Mouse (Mus musculus): ENCODE measurements around the gene Zfp507. TPM values are rescaled to one million over a fixed set of nuclear protein-coding genes. Genes with fewer than 3 reads are reported as not detected.
A peak's percentile ranks its signal among the peaks of the same experiment; 100 is the strongest.

Gene Zfp507
- polyA plus RNA-seq, 1 experiment from 2014 or later: 17.5 TPM

DNA sequence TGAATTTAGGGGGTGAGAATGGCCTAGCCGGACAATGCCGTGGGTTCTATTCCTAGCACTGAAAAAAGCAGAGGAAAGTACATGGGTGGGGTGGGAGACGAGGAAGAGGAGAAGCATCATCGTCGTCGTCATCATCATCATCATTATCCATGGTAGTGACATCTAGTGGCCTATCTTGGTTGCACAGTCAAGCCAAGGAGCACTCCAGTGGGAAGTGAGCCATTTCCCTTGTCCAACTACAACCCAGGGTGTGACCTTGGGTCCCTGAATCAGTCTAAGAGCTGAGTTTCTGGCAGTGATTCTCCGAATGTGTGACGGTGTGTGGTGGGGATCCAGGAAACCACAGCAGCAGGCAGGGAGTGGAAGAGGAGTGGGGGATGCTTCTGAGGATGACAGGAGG, 7.9 kb upstream of the Zfp507 start:
- no peaks in the 10 kb centered on the region for H3K27me3 ChIP-seq (ENCODE audit: poor library complexity, severe bottlenecking)
- H3K4me1 ChIP-seq: no peaks in the 10 kb centered on the region
- 62% methylated on average over 8 of the region's 8 CpGs for WGBS
- no peak overlapping the region for H3K27ac ChIP-seq
- H3K4me3 ChIP-seq: no peak overlapping the region
- H3K9me3 ChIP-seq: no peaks in the 10 kb centered on the region
- DNase-seq (ENCODE audit: extremely low spot score, low spot score): no peak
- H3K36me3 ChIP-seq (replicated peaks): no peaks in the 10 kb centered on the region

DNA sequence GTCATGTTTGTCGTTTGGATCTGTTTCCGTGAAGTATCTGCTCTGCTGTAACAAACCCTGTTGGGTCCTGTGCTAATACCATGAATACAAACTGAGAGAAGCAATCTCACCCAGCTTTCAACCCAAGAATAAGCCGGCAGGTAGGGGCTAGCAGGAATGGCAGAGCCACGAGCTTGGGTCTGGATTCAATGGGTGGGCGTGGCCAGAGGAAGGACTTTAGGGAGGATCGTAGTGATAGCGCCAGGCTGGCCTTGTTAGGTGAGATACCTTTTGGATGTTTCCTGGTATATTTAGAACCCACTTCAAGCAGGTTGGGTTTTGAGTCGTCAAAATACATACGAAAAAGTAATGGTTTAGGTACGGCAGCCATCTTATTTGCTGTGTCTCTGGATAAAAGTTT, 1.4 kb upstream of the Zfp507 start:
- Histone ChIP-seq H3K27me3 (ENCODE audit: poor library complexity, severe bottlenecking) (no peaks in the 10 kb centered on the region), H3K4me1 (peaks cover 16% of the 10 kb centered on the region), H3K9me3 (no peaks in the 10 kb centered on the region), H3K4me3 (no peak overlapping the region), H3K36me3 (replicated peaks) (peaks cover 22% of the 10 kb centered on the region), H3K27ac (no peak overlapping the region)
- 79% methylated on average over 10 of the region's 10 CpGs for WGBS
- DNase-seq (ENCODE audit: extremely low spot score, low spot score): no peak

DNA sequence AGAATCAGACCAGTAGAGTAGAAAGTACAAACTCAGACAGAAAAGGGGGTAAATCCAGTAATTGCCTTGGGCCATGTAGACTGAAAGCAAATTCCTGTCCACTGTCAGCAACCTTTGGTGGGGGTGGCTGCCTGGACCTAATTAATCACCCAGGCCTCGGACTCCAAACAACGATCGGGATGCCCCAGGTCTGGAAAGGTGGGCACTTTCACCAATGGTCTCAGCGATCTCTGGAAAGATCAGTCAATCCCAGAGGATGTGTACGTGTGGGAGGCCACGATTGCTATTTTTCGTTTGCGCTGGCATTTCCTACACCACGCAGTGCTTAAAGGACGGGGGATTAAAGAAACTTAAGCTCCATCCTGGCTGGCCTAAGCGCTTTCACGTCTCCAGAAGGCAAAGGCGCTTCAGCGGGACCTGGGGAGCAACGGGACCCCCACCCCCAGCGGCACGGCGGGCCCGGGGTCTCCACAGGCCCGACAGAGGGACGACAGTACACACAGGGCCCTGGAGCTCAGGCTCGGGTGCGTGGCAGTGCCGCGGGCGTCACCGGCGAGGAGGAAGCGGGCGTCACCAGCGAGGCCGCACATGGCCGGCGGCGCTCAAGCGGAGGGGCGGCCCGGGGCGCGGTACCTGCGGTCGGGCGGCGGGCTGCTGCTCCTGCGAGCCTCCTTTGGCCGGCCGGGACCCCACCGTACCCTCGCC, 450 bp downstream of the Zfp507 start:
- Histone ChIP-seq H3K27ac (peak overlapping the region; percentile 99), H3K27me3 (ENCODE audit: poor library complexity, severe bottlenecking) (no peaks in the 10 kb centered on the region), H3K4me1 (peaks cover 16% of the 10 kb centered on the region), H3K4me3 (peak overlapping the region; percentile 95), H3K36me3 (replicated peaks) (peaks cover 40% of the 10 kb centered on the region), H3K9me3 (no peaks in the 10 kb centered on the region)
- under 1% methylated on average over 48 of the region's 49 CpGs for WGBS
- DNase-seq (ENCODE audit: extremely low spot score, low spot score): no peak

DNA sequence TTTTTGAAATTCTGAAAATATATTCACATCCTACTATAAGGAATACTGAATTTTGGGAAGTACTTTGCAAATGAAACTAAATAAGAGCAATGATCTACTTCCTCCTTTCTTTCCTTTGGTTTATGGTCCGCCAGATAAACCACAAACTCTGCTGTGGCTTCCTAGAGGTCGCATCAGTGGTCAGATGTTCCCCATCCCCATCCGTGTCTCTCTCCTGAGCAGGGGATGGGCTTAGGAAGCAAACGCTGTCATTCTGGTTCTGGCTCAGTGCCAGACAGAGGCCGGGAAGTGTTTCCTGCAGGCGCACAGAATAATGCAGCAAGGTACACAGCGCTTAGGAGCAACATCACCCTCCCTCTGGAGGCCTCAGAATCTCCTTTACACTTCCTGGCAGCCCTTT, 6.7 kb downstream of the Zfp507 start:
- Histone ChIP-seq H3K36me3 (replicated peaks) (peaks cover 99% of the 10 kb centered on the region), H3K27me3 (ENCODE audit: poor library complexity, severe bottlenecking) (no peaks in the 10 kb centered on the region), H3K4me1 (peaks cover 5% of the 10 kb centered on the region), H3K4me3 (no peak overlapping the region), H3K9me3 (no peaks in the 10 kb centered on the region), H3K27ac (no peak overlapping the region)
- DNase-seq (ENCODE audit: extremely low spot score, low spot score): no peak
- WGBS: 92% methylated on average over 7 of the region's 7 CpGs

DNA sequence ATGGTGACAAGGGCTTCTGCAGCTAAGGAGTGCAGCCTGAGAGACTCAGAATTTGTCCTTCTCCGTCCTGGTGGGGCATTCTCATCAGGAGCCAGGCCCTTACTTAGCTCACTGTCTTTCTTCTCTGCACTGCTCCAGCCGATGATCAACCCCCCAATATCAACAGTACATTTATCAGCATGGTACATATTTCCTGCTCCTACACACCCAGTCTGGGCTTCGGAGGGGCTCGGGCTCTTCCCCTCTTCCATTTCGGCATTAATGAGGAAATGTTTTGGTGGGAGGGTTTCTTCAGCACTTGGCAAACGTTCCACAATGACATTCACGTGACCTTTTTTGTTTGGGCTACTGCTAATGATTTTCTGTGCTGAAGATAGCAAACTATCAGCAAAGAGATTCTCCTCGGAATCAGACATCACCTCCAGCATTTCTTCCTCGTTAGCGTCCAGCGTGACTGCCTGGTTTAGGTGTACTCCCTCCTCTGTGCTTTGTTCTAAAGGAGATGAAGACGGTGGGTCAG, 8.6 kb downstream of the Zfp507 start:
- peaks cover 99% of the 10 kb centered on the region for H3K36me3 ChIP-seq (replicated peaks)
- H3K27me3 ChIP-seq (ENCODE audit: poor library complexity, severe bottlenecking): no peaks in the 10 kb centered on the region
- no peak overlapping the region for H3K4me3 ChIP-seq
- no peak overlapping the region for H3K27ac ChIP-seq
- WGBS: 94% methylated on average over 12 of the region's 12 CpGs
- no peaks in the 10 kb centered on the region for H3K4me1 ChIP-seq
- no peak for DNase-seq (ENCODE audit: extremely low spot score, low spot score)
- H3K9me3 ChIP-seq: no peaks in the 10 kb centered on the region

DNA sequence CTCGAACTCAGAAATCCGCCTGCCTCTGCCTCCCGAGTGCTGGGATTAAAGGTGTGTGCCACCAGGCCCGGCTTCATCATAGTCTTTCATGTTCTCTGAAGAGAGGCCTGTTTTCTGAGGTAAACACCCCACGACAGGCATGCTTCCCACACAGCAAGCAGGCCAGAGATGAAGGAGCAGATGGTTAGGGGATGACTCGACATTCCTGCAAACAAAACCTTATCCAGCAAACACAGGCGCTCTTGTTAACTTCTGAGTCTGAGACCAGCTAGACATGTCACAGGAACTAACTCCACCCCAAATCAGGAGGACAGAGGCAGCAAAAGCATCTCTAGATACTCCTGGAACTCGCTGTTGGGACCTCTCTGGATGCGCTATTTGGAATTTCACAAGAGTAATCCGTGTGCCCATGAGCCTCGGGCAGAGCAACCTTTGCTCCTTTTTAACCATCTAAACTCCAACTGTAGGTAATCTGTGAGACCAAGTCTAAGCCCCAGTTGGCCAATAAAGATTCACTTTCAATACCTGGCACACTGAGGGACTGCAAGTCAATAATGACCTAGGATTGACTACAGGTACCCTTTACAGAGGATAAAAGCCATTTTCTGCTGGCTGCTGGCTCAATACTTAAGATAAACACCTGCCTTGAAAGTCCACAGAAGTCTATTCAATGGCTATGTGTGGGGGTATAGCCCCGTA, 10.5 kb downstream of the Zfp507 start:
- WGBS: 89% methylated on average over 12 of the region's 12 CpGs
- no peak for DNase-seq (ENCODE audit: extremely low spot score, low spot score)
- Histone ChIP-seq H3K36me3 (replicated peaks) (peaks cover 98% of the 10 kb centered on the region), H3K4me1 (no peaks in the 10 kb centered on the region), H3K27ac (no peak overlapping the region), H3K9me3 (no peaks in the 10 kb centered on the region), H3K27me3 (ENCODE audit: poor library complexity, severe bottlenecking) (no peaks in the 10 kb centered on the region), H3K4me3 (no peak overlapping the region)

DNA sequence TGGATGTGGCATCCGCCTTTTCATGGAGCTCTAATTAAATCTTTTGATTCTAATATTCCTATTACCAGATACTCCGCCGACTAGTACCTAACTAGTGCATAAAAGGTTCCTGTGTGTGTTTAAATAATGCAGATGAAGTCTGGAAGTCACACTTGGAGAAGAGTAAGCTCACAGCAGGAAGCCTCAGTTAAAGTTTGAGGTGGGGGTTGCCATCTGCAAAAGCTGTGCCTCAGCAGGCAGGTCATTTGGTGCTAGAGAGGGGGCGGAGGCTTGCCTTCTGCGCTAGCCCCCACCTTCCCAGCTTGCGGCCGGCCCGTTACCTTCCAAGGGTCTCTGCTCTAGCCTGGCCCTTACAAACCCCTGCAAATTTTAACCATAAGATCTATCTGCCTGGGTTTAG, 11.9 kb downstream of the Zfp507 start:
- H3K27ac ChIP-seq: no peak overlapping the region
- no peak for DNase-seq (ENCODE audit: extremely low spot score, low spot score)
- WGBS: 84% methylated on average over 8 of the region's 8 CpGs
- H3K27me3 ChIP-seq (ENCODE audit: poor library complexity, severe bottlenecking): no peaks in the 10 kb centered on the region
- no peaks in the 10 kb centered on the region for H3K4me1 ChIP-seq
- H3K9me3 ChIP-seq: no peaks in the 10 kb centered on the region
- no peak overlapping the region for H3K4me3 ChIP-seq
- peaks cover 99% of the 10 kb centered on the region for H3K36me3 ChIP-seq (replicated peaks)

DNA sequence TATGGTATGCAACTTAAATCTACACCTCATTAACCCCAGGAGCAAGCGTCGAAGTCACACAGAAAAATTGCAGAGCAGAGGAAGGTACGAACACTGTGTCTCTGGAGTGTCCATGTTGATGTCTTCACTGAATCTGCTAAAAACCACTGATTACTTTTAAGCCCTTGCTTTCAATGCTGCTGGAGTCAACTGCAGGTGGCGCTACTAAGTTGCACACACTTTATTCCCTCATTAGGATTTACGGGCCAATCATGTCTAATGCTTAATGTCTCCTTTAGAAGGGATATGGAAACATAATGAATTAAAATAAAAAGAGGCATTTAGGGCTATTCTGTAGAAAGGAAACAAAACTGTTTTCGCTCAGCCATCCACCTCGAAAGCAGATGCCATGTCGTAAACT, 12.6 kb downstream of the Zfp507 start:
- H3K4me1 ChIP-seq: no peaks in the 10 kb centered on the region
- no peaks in the 10 kb centered on the region for H3K27me3 ChIP-seq (ENCODE audit: poor library complexity, severe bottlenecking)
- H3K36me3 ChIP-seq (replicated peaks): peaks cover 99% of the 10 kb centered on the region
- H3K9me3 ChIP-seq: no peaks in the 10 kb centered on the region
- WGBS: 91% methylated on average over 8 of the region's 8 CpGs
- DNase-seq (ENCODE audit: extremely low spot score, low spot score): no peak
- no peak overlapping the region for H3K27ac ChIP-seq
- H3K4me3 ChIP-seq: no peak overlapping the region

DNA sequence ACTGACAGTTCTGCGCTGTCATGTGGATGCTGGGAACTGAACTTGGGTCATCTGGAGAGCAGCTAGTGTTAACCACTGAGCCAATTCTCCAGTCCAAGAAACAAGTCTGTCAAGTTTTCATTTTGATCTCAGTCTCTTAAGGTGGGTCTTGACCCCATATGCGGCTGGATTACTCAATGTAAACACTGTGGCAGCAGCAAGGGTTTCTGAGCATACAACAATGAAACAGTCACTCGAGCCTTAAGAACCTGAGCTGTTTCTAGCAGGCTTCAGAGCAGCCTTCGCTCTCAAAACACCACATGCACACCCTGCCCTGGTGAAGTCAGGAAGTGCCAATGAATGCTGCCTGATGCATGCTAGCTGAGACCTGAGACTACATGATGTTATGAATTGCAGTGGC, 17.2 kb downstream of the Zfp507 start:
- no peak for DNase-seq (ENCODE audit: extremely low spot score, low spot score)
- H3K36me3 ChIP-seq (replicated peaks): peaks cover 99% of the 10 kb centered on the region
- H3K27ac ChIP-seq: no peak overlapping the region
- H3K4me3 ChIP-seq: no peak overlapping the region
- 89% methylated on average over 4 of the region's 4 CpGs for WGBS
- H3K27me3 ChIP-seq (ENCODE audit: poor library complexity, severe bottlenecking): no peaks in the 10 kb centered on the region
- no peaks in the 10 kb centered on the region for H3K9me3 ChIP-seq
- no peaks in the 10 kb centered on the region for H3K4me1 ChIP-seq

DNA sequence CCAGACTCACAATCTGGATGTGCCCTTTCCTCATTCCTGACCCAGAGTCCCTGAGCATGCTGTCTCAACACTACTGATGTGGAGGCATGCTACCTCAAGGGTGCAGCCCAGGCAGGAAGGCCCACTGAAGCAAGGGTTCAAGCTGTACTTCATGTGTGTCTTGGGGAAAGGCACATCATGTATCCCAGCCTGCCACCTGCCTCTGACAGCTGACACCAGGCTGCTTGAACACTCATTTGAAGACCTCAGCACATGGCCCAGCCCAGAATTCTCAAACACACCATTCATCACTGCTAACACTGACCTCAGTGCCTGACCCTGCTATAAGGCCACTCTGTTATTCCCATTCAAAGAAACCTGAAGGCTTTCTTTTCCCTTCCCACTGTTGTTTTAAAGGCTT, 20.6 kb downstream of the Zfp507 start:
- H3K4me1 ChIP-seq: no peaks in the 10 kb centered on the region
- DNase-seq (ENCODE audit: extremely low spot score, low spot score): no peak
- H3K9me3 ChIP-seq: no peaks in the 10 kb centered on the region
- no peaks in the 10 kb centered on the region for H3K27me3 ChIP-seq (ENCODE audit: poor library complexity, severe bottlenecking)
- peaks cover 97% of the 10 kb centered on the region for H3K36me3 ChIP-seq (replicated peaks)
- H3K4me3 ChIP-seq: no peak overlapping the region
- H3K27ac ChIP-seq: no peak overlapping the region

DNA sequence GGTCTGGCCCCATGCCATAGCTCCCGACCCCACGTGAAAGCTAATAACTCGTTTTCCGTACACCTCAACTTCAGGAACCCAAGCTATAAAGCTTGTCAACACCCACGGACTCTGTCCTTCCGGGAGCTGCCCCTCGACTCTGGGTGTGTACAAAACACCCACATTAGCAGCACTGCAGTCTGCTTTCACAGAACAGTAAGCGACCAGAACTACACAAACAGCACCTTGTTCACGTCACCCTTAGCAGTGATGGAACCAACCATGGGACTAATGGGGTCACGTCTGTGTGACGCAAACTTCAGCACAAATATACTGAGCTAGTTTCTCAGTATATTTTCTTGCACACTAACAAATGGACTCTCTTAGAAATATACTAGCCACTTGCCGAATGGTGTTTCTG, 28.7 kb downstream of the Zfp507 start:
- DNase-seq (ENCODE audit: extremely low spot score, low spot score): no peak
- WGBS: 96% methylated on average over 12 of the region's 12 CpGs
- no peaks in the 10 kb centered on the region for H3K27me3 ChIP-seq (ENCODE audit: poor library complexity, severe bottlenecking)
- H3K4me1 ChIP-seq: no peaks in the 10 kb centered on the region
- no peak overlapping the region for H3K27ac ChIP-seq
- no peaks in the 10 kb centered on the region for H3K9me3 ChIP-seq
- peaks cover 74% of the 10 kb centered on the region for H3K36me3 ChIP-seq (replicated peaks)
- no peak overlapping the region for H3K4me3 ChIP-seq

DNA sequence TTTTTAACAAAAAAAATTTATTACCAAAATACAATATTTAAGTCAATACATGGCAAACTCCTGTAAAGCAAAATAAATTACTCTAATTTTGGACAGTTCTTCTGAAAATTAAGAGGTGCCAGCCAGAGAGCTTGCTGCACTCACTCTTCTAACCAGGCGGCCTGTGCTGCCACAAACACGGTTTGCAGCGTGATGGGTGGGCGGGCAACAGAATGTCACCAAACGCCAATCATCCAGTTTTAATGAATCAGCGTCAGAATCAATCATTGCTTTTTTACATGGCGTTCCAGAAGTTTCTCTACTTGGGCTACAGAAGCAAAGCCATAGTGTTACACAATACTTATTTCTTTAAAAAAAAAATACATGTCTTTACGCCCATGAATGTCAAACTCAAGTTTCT, 30.5 kb downstream of the Zfp507 start:
- Histone ChIP-seq H3K27ac (no peak overlapping the region), H3K27me3 (ENCODE audit: poor library complexity, severe bottlenecking) (no peaks in the 10 kb centered on the region), H3K9me3 (no peaks in the 10 kb centered on the region), H3K4me1 (no peaks in the 10 kb centered on the region), H3K36me3 (replicated peaks) (peaks cover 58% of the 10 kb centered on the region), H3K4me3 (no peak overlapping the region)
- DNase-seq (ENCODE audit: extremely low spot score, low spot score): no peak
- WGBS: 94% methylated on average over 8 of the region's 8 CpGs

DNA sequence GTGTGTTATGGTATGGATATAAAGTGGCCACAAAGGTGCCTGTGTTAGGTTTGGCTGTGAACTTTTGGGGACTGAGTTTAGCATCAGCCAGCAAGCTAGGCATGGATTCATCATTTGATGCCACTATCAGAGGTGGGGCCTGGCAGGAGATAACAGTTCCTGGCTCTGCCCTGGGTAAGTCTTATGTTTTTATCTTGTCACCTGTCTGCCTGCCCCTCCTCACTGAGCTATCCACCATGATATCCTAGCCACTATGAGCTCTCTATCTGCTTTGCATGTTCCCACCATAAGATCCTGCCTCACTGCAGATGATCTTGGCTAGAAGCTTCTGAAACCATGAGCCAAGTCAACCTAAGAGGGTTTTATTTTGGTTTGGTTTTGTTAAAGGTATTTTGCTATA, 31.7 kb downstream of the Zfp507 start:
- no peak overlapping the region for H3K4me3 ChIP-seq
- H3K9me3 ChIP-seq: no peaks in the 10 kb centered on the region
- H3K27me3 ChIP-seq (ENCODE audit: poor library complexity, severe bottlenecking): no peaks in the 10 kb centered on the region
- H3K4me1 ChIP-seq: no peaks in the 10 kb centered on the region
- no peak overlapping the region for H3K27ac ChIP-seq
- DNase-seq (ENCODE audit: extremely low spot score, low spot score): no peak
- peaks cover 47% of the 10 kb centered on the region for H3K36me3 ChIP-seq (replicated peaks)

Data from forebrain, embryonic 10.5 days (tissue).